Mouse (Mus musculus) left cerebral cortex, adult 18-20 months (tissue): Measurements from ENCODE around the gene Adgrb2. TPM values are rescaled to one million over a fixed set of nuclear protein-coding genes. Genes with fewer than 3 reads are reported as not detected.

ENCODE experiments used
- DNase-seq, 2 experiments: peaks; one replicate each; pipeline ENCODE4 v3.0.0; 2021 to 2022; ENCODE audit warnings: low spot score in 2 of 2, mixed read lengths in 1 of 2
- long read RNA-seq, 2 experiments: library from polyadenylated mRNA; stranded (forward); transcript quantifications; one replicate each; pipeline ENCODE4 v2.0.0; 2021
- total RNA-seq, 2 experiments: library from RNA; stranded (reverse); gene quantifications; 2 replicates each; pipeline ENCODE4 v1.2.3; 2021

Adgrb2 gene
- total RNA-seq, result 100 to 1,000 TPM; 366 to 382 TPM
- long read RNA-seq, experiment 1, full-length matches to known transcripts, result 20 of 304 reads
- long read RNA-seq, experiment 1, partial matches to known transcripts, result 198 of 304 reads
- long read RNA-seq, experiment 1, other reads (novel, unspliced or antisense), result 86 of 304 reads
- long read RNA-seq, experiment 2, full-length matches to known transcripts, result 14 of 202 reads
- long read RNA-seq, experiment 2, partial matches to known transcripts, result 142 of 202 reads
- long read RNA-seq, experiment 2, other reads (novel, unspliced or antisense), result 46 of 202 reads

GRCm38 (mm10) chr4:129984421-129985061, at the start of gene Adgrb2:
Gene Adgrb2 (plus strand): TSS chr4:129984870.
- DNase-seq, result peak in 1 of 2 experiments; percentile 34

- DNase-seq, result no peak
These were observed 33.3 kb upstream of the Adgrb2 start for GRCm38 (mm10) chr4:129951359-129951821.

DNA sequence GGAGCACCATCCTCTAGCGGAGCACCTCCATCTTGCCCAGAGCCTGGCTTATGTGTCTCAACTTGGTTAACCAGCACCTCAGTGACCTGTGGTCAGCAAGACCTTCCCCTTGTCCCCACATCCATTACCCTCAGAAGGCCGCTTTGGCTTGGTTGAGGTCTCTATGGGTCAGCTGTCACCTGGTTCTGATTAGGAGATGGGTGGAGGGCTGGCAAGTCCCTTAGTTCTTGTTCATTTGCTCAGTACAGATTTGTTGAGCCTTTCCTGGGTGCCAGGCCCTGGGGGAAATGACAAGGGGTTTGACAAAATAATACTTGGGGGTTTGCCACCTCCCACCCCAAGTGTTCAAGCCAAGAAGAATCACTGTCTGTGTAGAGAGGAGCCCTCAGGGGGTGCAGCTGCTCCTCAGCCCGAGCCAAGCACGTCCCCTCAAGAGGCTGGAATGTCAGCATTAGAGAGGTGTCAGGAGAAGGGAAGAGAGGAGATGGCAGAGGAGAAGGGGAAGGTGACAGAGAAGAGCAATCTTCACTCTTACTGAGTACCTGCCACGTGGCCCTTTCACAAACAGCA, 32.3 kb upstream of the Adgrb2 start:
- DNase-seq, result no peak

GRCm38 (mm10) chr4:129954527-129954926, 30.1 kb upstream of the Adgrb2 start:
- DNase-seq, result no peak

GRCm38 (mm10) chr4:129960180-129960944, 24.3 kb upstream of the Adgrb2 start:
- peak; percentile 77 to 88 for DNase-seq

- DNase-seq, result no peak
These were observed 19.4 kb upstream of the Adgrb2 start for GRCm38 (mm10) chr4:129965294-129965693.

GRCm38 (mm10) chr4:129966201-129966600, 18.5 kb upstream of the Adgrb2 start:
- DNase-seq, result peak in 1 of 2 experiments; percentile 59

GRCm38 (mm10) chr4:129967024-129968014, 17.4 kb upstream of the Adgrb2 start:
- DNase-seq, result peak; percentile 42 to 75

GRCm38 (mm10) chr4:129970168-129970567, 14.5 kb upstream of the Adgrb2 start:
- DNase-seq, result no peak

DNA sequence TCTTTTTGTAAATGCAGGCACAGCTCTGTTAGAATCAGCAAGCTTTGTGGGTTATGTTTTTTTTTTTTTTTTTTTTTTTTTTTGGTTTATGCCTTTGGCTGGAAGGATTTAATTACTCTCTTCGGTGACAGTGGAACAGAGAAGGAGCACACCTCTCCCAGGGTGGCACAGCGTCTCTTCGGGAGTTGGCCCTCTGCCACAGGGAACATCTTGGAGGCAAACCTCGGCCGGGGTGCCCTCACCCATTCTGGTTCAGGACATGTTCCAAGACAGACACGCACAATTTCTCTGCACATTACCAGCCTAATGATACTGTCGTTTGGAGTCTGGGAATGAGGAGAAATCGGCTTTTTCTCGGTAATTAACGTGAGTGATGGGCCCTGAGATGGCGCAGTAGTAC, 13.8 kb upstream of the Adgrb2 start:
- DNase-seq, result no peak

GRCm38 (mm10) chr4:129971989-129972388, 12.7 kb upstream of the Adgrb2 start:
- DNase-seq, result no peak

DNA sequence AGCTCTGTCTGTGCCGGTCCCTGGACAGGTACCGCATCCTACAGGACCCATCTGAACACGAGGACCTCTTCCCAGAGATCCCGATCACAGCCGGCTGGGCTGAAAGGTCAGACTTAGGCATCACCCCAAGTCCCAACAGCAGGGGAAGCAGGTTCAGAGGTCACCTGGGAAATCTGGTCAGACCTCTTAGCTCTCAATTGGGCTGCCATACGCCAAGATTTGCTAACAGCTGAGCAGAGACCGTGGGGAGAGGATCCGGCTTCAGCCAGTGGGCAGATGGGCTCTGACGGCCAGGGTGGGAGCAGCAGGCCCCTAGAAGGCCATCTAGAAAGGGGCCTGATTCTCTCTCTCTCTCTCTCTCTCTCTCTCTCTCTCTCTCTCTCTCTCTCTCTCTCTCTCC, 10.4 kb upstream of the Adgrb2 start:
- DNase-seq, result no peak

DNA sequence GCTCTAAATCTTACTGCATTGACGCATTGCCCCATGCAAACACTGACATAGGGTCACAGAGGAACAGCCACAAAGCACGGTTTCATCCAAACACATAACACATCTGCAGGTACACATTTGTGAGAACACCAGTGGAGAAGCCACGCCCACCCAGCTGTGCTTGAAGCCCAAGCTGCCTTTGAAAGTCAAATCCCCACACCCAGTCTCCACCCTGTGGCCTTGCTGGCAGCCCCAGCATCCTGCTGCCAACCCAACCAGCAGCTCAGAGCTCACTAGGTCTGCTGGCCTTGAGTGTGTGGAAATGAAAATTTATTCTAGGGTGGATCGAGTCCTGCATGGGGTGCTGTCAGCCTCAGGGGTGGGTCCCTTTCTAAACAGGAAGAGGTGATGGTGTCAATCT, 7.4 kb upstream of the Adgrb2 start:
- DNase-seq, result no peak

DNA sequence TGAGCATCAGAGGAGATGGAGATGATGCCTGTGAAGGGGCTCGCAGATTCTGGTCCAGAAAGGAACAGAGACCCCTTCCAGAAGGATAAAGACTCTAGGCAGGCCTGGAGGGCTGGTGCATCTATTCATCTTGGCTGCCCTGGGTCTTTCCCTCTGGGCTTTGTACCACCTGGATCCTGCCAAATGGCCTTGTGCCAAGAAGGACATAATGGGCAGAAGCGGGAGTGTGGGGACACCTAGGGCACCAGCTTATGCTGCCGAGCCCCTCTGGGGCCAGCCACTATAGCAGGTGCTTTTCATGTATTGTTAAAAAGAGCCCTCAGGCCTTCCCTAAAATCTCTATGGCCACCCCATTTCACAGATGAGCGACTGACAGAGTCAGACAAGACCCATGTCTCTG, 6.4 kb upstream of the Adgrb2 start:
- no peak for DNase-seq

- DNase-seq, result peak; percentile 53 to 69
These were observed 5.7 kb upstream of the Adgrb2 start for GRCm38 (mm10) chr4:129978930-129979329.

GRCm38 (mm10) chr4:129981657-129982056, 3.0 kb upstream of the Adgrb2 start:
- DNase-seq, result no peak

GRCm38 (mm10) chr4:129983046-129983445, 1.6 kb upstream of the Adgrb2 start:
- no peak for DNase-seq

DNA sequence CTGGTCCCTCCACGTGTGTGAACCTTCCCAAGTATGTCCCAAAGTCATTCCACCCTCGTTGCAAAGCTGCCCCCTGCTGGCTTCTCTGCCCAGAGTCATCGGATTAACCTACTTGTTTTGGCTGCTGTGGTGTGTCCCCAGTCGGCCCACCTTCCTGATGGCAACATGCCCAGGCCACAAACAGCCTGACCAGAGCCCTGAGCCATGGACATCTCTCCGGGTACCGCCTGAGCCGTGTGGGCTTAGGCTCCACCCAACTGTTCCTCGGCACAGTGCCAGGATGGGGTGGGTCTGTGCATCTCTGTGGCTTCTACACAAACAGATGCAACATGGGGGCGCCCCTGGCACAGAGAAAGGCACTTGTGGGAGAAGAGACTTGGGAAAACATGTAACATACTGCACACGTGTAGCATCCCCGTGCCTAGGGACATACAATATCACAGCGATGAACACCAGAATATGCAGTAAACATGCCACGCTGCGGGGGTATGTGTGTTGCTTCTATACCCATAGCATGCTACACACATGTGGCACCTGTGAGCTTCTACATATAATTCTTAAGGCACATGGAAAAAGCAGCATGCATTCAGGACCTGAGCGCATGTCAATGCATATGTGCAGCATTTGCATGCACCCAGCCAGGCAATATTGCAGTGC, 778 bp upstream of the Adgrb2 start:
- DNase-seq, result peak; percentile 86 to 92

DNA sequence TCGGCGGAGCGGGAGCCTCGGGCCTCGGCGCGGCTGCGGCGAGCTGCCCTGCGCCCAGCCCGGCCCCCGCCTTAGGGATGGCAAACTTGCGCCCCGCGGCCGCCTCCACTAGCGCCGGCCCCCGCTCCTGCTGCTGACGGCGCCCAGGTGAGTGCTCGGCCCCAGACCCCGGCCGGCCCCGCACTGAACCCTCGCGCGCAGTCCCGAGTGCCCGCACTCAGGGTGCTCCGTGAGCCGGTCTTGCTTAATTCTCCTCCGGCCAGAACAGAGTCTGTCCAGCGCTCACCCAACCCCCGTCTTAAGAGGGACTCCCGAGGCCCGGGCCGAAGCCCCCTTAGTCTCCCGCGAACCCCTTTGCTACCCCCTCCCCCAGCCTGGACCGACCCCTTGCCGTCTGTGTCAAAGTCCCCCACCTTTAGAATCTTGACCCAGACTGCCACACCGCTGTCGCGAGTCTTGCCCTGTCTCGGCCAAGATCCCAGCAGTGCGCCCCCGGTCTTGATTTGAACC, 546 bp downstream of the Adgrb2 start:
- DNase-seq, result no peak
